26 mouse cellular contexts compared by ENCODE assay signal in genomic region chr16:96388481-96388880, GRCm38 (mm10). TPM values are rescaled to one million over a fixed set of nuclear protein-coding genes. Genes with fewer than 3 reads are reported as not detected.
"Had no signal": no experiment of that assay in that cellular context is flagged by ENCODE, and none has a peak within 500 bp of the region (broad histone marks: within the 10 kb centered on the region; RNA-seq: fewer than 3 reads in every experiment).

No protein-coding gene starts in this region.

- DNase-seq: gastrocnemius, postnatal 14 days; gastrocnemius, postnatal 36 days; heart, adult 18-20 months; heart, postnatal 14 days; heart, postnatal 36 days; kidney, adult 11 months; kidney, adult 2 months; kidney, adult 9 months; kidney, postnatal 14 days; kidney, postnatal 36 days; layer of hippocampus, adult 9-11 months; layer of hippocampus, postnatal 36 days; left cerebral cortex, postnatal 4 days had no signal

- H3K27me3 ChIP-seq: heart, embryonic 13.5 days; heart, embryonic 15.5 days; hindbrain, embryonic 13.5 days; hindbrain, embryonic 15.5 days; kidney, embryonic 15.5 days; limb, embryonic 13.5 days; limb, embryonic 15.5 days had no signal

- H3K4me2 ChIP-seq: heart, embryonic 11.5 days; heart, embryonic 13.5 days; heart, embryonic 15.5 days; hindbrain, embryonic 13.5 days; hindbrain, embryonic 15.5 days; kidney, embryonic 15.5 days; limb, embryonic 13.5 days; limb, embryonic 15.5 days had no signal

- ATAC-seq: hindbrain, postnatal 0 days; intestine, embryonic 16.5 days had no signal

- H3K36me3 ChIP-seq: heart, embryonic 13.5 days; heart, embryonic 15.5 days; hindbrain, embryonic 13.5 days; hindbrain, embryonic 15.5 days; limb, embryonic 13.5 days; limb, embryonic 15.5 days had no signal

- H3K4me3 ChIP-seq: heart, embryonic 13.5 days; heart, embryonic 15.5 days; hindbrain, embryonic 13.5 days; hindbrain, embryonic 15.5 days; kidney, embryonic 15.5 days; limb, embryonic 13.5 days; limb, embryonic 15.5 days had no signal

RNA-seq across cellular contexts. Expression of gene Itgb2l, which starts 54.9 kb away (rescaled TPM):
- polyA plus RNA-seq: heart, embryonic 13.5 days; heart, embryonic 15.5 days; heart, postnatal 0 days; hindbrain, embryonic 11.5 days; hindbrain, embryonic 13.5 days; hindbrain, postnatal 0 days; kidney, adult 2 months; limb, embryonic 13.5 days; liver, adult 2 months had no signal
